Mouse (Mus musculus) heart, embryonic 16.5 days (tissue): ENCODE data around the gene Npr1. TPM values are rescaled to one million over a fixed set of nuclear protein-coding genes. Genes with fewer than 3 reads are reported as not detected.

ENCODE experiments used
- ATAC-seq: fragments of 200-750 bp; cut with Nextera tagmentation; replicated peaks from 2 replicates; pipeline ENCODE4 v1.8.0; 2017; ENCODE audit warnings: moderate number of reproducible peaks; ENCODE audit not compliant: insufficient read depth, low FRiP score; ENCODE audit errors: extremely low read depth
- H3K27ac ChIP-seq: fragments of 300-500 bp; sonication (generic); 2 replicates; pipeline ENCODE4 v1.5.1; 2014; ENCODE audit warnings: mild to moderate bottlenecking, low read length, control low read depth, moderate library complexity
- H3K27me3 ChIP-seq: fragments of 300-500 bp; sonication (generic); 2 replicates; pipeline ENCODE4 v1.6.1; 2014; ENCODE audit warnings: low read length, mixed read lengths; ENCODE audit not compliant: control insufficient read depth, insufficient read depth
- H3K36me3 ChIP-seq: fragments of 300-500 bp; sonication (generic); 2 replicates; pipeline ENCODE4 v1.6.1; 2014; ENCODE audit not compliant: control insufficient read depth, insufficient read depth
- H3K4me1 ChIP-seq: fragments of 300-500 bp; sonication (generic); 2 replicates; pipeline ENCODE4 v1.6.1; 2014; ENCODE audit warnings: low read length, mixed read lengths; ENCODE audit not compliant: control insufficient read depth, insufficient read depth
- H3K4me2 ChIP-seq: fragments of 300-500 bp; sonication (generic); 2 replicates; pipeline ENCODE4 v1.6.1; 2014; ENCODE audit warnings: low read depth, mild to moderate bottlenecking, control low read depth, low read length
- H3K4me3 ChIP-seq: fragments of 300-500 bp; sonication (generic); 2 replicates; pipeline ENCODE4 v1.5.1; 2014; ENCODE audit warnings: mild to moderate bottlenecking, control low read depth, low read length
- H3K9ac ChIP-seq: fragments of 300-500 bp; sonication (generic); 2 replicates; pipeline ENCODE4 v1.6.1; 2014; ENCODE audit warnings: low read length, control low read depth
- H3K9me3 ChIP-seq: fragments of 300-500 bp; sonication (generic); replicated peaks from 2 replicates; pipeline ENCODE4 v1.6.1; 2016; ENCODE audit warnings: low read length; ENCODE audit not compliant: control insufficient read depth
- WGBS: fragments of 180-500 bp; shearing (Covaris S2); extraction: QIAGEN DNeasy Blood & Tissue Kit; methylation state at CpG from one replicate; pipeline ENCODE4 v1.1.7; 2014; 5-methylcytosine and 5-hydroxymethylcytosine counted together
- polyA plus RNA-seq: library from polyadenylated mRNA; unstranded; fragments of >200 nt; fragmentation: Nextera tagmentation; extraction: Ambion mirVana; gene quantifications from 2 replicates; pipeline ENCODE4 v1.2.1, GENCODE M21; 2015

Npr1 gene
- polyA plus RNA-seq, 1 experiment from 2014 or later = 11.3 TPM

GRCm38 (mm10) chr3:90464552-90465080 lies 1.1 kb downstream of the Npr1 start:
- Histone ChIP-seq H3K36me3 (no peaks in the 10 kb centered on the region), H3K4me1 (0 out of 2 replicates have a peak, but pooled peaks cover 3% of the 10 kb centered on the region), H3K4me3 (peak overlapping the region; percentile 63), H3K27ac (no peak overlapping the region; the same call in 1 of the 2 replicates), H3K9me3 (0 out of 2 replicates have a peak, but pooled peaks cover 3% of the 10 kb centered on the region), H3K4me2 (peak overlapping the region; percentile 68), H3K9ac (peak overlapping the region; percentile 80), H3K27me3 (peaks cover 19% of the 10 kb centered on the region)
- 0 out of 2 replicates have a peak, but pooled peaks have one; percentile 17 for ATAC-seq
- 13% methylated on average over 37 of the region's 37 CpGs for WGBS

DNA sequence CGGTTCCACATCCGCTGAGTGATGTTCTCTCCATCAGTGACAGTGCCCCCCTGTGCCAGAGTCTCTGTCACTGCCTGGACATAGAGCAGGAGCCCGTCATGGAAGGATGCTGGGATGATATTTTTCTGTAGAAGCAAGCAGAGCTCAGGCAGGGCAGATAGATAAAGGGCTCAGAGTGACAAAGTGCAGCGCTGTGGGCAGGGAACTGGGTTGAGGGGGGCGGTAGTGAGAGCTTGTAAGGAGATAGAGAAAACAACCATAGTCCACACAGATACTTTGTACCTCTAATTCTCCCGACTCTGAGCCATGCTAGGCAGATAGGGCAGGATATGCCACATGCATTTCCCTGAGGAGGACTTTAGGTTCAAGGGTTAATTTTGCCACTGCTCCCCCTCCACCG lies 3.1 kb downstream of the Npr1 start:
- 31% methylated on average over 7 of the region's 7 CpGs for WGBS
- no peak overlapping the region for H3K4me3 ChIP-seq
- peak overlapping the region; percentile 68; the same call in 1 of the 2 replicates for H3K4me2 ChIP-seq
- no peak overlapping the region; the same call in 1 of the 2 replicates for H3K9ac ChIP-seq
- H3K36me3 ChIP-seq = no peaks in the 10 kb centered on the region
- ATAC-seq = no peak
- H3K9me3 ChIP-seq = 0 out of 2 replicates have a peak, but pooled peaks cover 2% of the 10 kb centered on the region
- H3K4me1 ChIP-seq = 0 out of 2 replicates have a peak, but pooled peaks cover 3% of the 10 kb centered on the region
- no peak overlapping the region for H3K27ac ChIP-seq
- H3K27me3 ChIP-seq = peaks cover 19% of the 10 kb centered on the region

GRCm38 (mm10) chr3:90461935-90462334 lies 3.7 kb downstream of the Npr1 start:
- Histone ChIP-seq H3K36me3 (no peaks in the 10 kb centered on the region), H3K9me3 (no peaks in the 10 kb centered on the region), H3K4me3 (no peak overlapping the region), H3K9ac (no peak overlapping the region), H3K4me2 (no peak overlapping the region), H3K27me3 (peaks cover 19% of the 10 kb centered on the region), H3K27ac (no peak overlapping the region), H3K4me1 (0 out of 2 replicates have a peak, but pooled peaks cover 3% of the 10 kb centered on the region)
- ATAC-seq = no peak
- WGBS = 79% methylated on average over 3 of the region's 3 CpGs

- H3K4me3 ChIP-seq = no peak overlapping the region
- 64% methylated on average over 5 of the region's 5 CpGs for WGBS
- no peak overlapping the region for H3K27ac ChIP-seq
- no peak overlapping the region for H3K9ac ChIP-seq
- peaks cover 17% of the 10 kb centered on the region for H3K27me3 ChIP-seq
- no peak overlapping the region for H3K4me2 ChIP-seq
- H3K9me3 ChIP-seq = no peaks in the 10 kb centered on the region
- no peak for ATAC-seq
- H3K36me3 ChIP-seq = no peaks in the 10 kb centered on the region
- 0 out of 2 replicates have a peak, but pooled peaks cover 3% of the 10 kb centered on the region for H3K4me1 ChIP-seq
Measured at GRCm38 (mm10) chr3:90460315-90460714, 5.4 kb downstream of the Npr1 start.

GRCm38 (mm10) chr3:90459727-90460126 lies 5.9 kb downstream of the Npr1 start:
- no peak overlapping the region for H3K9ac ChIP-seq
- WGBS = 75% methylated on average over 9 of the region's 9 CpGs
- ATAC-seq = no peak
- no peak overlapping the region for H3K4me2 ChIP-seq
- H3K27me3 ChIP-seq = peaks cover 14% of the 10 kb centered on the region
- no peak overlapping the region for H3K27ac ChIP-seq
- no peak overlapping the region for H3K4me3 ChIP-seq
- H3K9me3 ChIP-seq = no peaks in the 10 kb centered on the region
- no peaks in the 10 kb centered on the region for H3K36me3 ChIP-seq
- no peaks in the 10 kb centered on the region for H3K4me1 ChIP-seq

- 86% methylated on average over 14 of the region's 14 CpGs for WGBS
- Histone ChIP-seq H3K4me1 (peaks cover 3% of the 10 kb centered on the region; the same call in 1 of the 2 replicates), H3K4me2 (no peak overlapping the region), H3K36me3 (no peaks in the 10 kb centered on the region), H3K9ac (no peak overlapping the region), H3K27me3 (no peaks in the 10 kb centered on the region; the same call in 1 of the 2 replicates), H3K9me3 (no peaks in the 10 kb centered on the region), H3K4me3 (no peak overlapping the region), H3K27ac (no peak overlapping the region)
- ATAC-seq = no peak
Measured at GRCm38 (mm10) chr3:90454931-90455330, 10.7 kb downstream of the Npr1 start.

- H3K9me3 ChIP-seq = no peaks in the 10 kb centered on the region
- H3K4me2 ChIP-seq = peak overlapping the region; percentile 58
- H3K27ac ChIP-seq = peak overlapping the region; percentile 48
- no peaks in the 10 kb centered on the region for H3K36me3 ChIP-seq
- no peak for ATAC-seq
- peaks cover 8% of the 10 kb centered on the region for H3K4me1 ChIP-seq
- H3K27me3 ChIP-seq = no peaks in the 10 kb centered on the region; the same call in 1 of the 2 replicates
- peak overlapping the region; percentile 37 for H3K4me3 ChIP-seq
- 48% methylated on average over 10 of the region's 10 CpGs for WGBS
- H3K9ac ChIP-seq = peak overlapping the region; percentile 5; the same call in 1 of the 2 replicates
Measured at GRCm38 (mm10) chr3:90451396-90452095, 14.1 kb downstream of the Npr1 start.

DNA sequence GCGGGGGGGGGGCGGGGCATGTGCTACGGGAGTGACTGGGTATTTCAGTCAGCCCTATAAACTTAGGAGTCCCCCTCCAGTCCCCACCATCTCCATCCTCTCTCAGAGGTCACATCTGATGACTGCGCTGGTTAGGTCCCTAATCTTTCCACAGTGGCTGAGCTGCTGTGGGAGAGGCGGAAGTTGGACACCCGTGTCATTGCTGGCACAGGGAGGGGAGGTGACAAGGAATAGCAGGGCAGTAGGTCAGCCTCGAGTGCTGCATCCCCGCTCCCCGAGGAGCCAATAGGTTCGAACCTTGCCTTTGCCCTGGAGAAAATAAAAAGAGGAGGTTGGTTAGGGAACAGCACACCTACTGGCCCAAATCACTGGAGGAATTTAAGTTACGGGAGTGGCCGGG lies 14.8 kb downstream of the Npr1 start:
- Histone ChIP-seq H3K4me1 (peaks cover 11% of the 10 kb centered on the region), H3K9ac (peak overlapping the region; percentile 5; the same call in 1 of the 2 replicates), H3K27me3 (no peaks in the 10 kb centered on the region), H3K9me3 (no peaks in the 10 kb centered on the region), H3K4me2 (peak overlapping the region; percentile 58), H3K27ac (peak overlapping the region; percentile 48), H3K36me3 (no peaks in the 10 kb centered on the region), H3K4me3 (peak overlapping the region; percentile 37)
- 25% methylated on average over 12 of the region's 12 CpGs for WGBS
- no peak for ATAC-seq

GRCm38 (mm10) chr3:90448626-90449025 lies 17.0 kb downstream of the Npr1 start:
- 57% methylated on average over 6 of the region's 6 CpGs for WGBS
- Histone ChIP-seq H3K9ac (no peak overlapping the region), H3K4me2 (no peak overlapping the region), H3K36me3 (no peaks in the 10 kb centered on the region), H3K27ac (peak overlapping the region; percentile 14; the same call in 1 of the 2 replicates), H3K4me3 (no peak overlapping the region), H3K27me3 (no peaks in the 10 kb centered on the region), H3K4me1 (peaks cover 14% of the 10 kb centered on the region), H3K9me3 (0 out of 2 replicates have a peak, but pooled peaks cover under 1% of the 10 kb centered on the region)
- ATAC-seq = no peak
